Mouse (Mus musculus) midbrain, embryonic 14.5 days (tissue): ENCODE results near the gene Bbs4. TPM values are rescaled to one million over a fixed set of nuclear protein-coding genes. Genes with fewer than 3 reads are reported as not detected.
"Not testable (repeated sequence)": the region's sequence is repeated elsewhere in the genome, so short reads cannot be mapped to it uniquely, and the experiment has no call there.

Experiments used
- ATAC-seq: fragments of 200-750 bp; cut with Nextera tagmentation; 2 replicates; pipeline ENCODE4 v1.8.0; 2017; ENCODE audit warnings: moderate number of reproducible peaks, moderate library complexity; ENCODE audit not compliant: low FRiP score, low TSS enrichment
- DNase-seq: peaks from one replicate; pipeline ENCODE4 v3.0.0-alpha.2; 2015
- H3K27ac ChIP-seq: fragments of 300-500 bp; sonication (generic); replicated peaks from 2 replicates; pipeline ENCODE4 v1.5.1; 2014; ENCODE audit warnings: mild to moderate bottlenecking, low read depth, low read length, moderate library complexity
- H3K27me3 ChIP-seq: fragments of 300-500 bp; sonication (generic); 2 replicates; pipeline ENCODE4 v1.6.1; 2014; ENCODE audit warnings: low read length, control low read depth, mixed read lengths; ENCODE audit not compliant: control insufficient read depth, insufficient read depth
- H3K36me3 ChIP-seq: fragments of 300-500 bp; sonication (generic); 2 replicates; pipeline ENCODE4 v1.6.1; 2014; ENCODE audit warnings: low read length, control low read depth; ENCODE audit not compliant: control insufficient read depth, insufficient read depth
- H3K4me1 ChIP-seq: fragments of 300-500 bp; sonication (generic); 2 replicates; pipeline ENCODE4 v1.6.1; 2014; ENCODE audit warnings: mild to moderate bottlenecking, antibody characterized with exemption, low read length, control low read depth; ENCODE audit not compliant: control insufficient read depth, insufficient read depth
- H3K4me2 ChIP-seq: fragments of 300-500 bp; sonication (generic); 2 replicates; pipeline ENCODE4 v1.6.1; 2014; ENCODE audit warnings: mild to moderate bottlenecking, low read length, moderate library complexity
- H3K4me3 ChIP-seq: fragments of 300-500 bp; sonication (generic); replicated peaks from 2 replicates; pipeline ENCODE4 v1.5.1; 2014; ENCODE audit warnings: low read depth, low read length
- H3K9ac ChIP-seq: fragments of 300-500 bp; sonication (generic); replicated peaks from 2 replicates; pipeline ENCODE4 v1.6.1; 2014; ENCODE audit warnings: mild to moderate bottlenecking, low read length, moderate library complexity
- H3K9me3 ChIP-seq: fragments of 300-500 bp; sonication (generic); 2 replicates; pipeline ENCODE4 v1.6.1; 2016; ENCODE audit warnings: low read length, control low read depth, mixed read lengths; ENCODE audit not compliant: control insufficient read depth
- WGBS: fragments of 180-500 bp; shearing (Covaris S2); extraction: QIAGEN DNeasy Blood & Tissue Kit; methylation state at CpG from one replicate; pipeline ENCODE4 v1.1.7; 2014; 5-methylcytosine and 5-hydroxymethylcytosine counted together
- polyA plus RNA-seq: library from polyadenylated mRNA; unstranded; fragments of >200 nt; fragmentation: Nextera tagmentation; extraction: Ambion mirVana; gene quantifications from 2 replicates; pipeline ENCODE4 v1.2.1, GENCODE M21; 2014

Gene Bbs4
- 40.7 and 53.2 TPM in 2 replicates for polyA plus RNA-seq

- H3K36me3 ChIP-seq, result no peaks in the 10 kb centered on the region
- peak; percentile 93 for DNase-seq
- H3K9ac ChIP-seq, result peak within 1 kb of the TSS; percentile 80
- no peaks in the 10 kb centered on the region for H3K9me3 ChIP-seq
- peaks cover 9% of the 10 kb centered on the region for H3K4me1 ChIP-seq
- H3K4me3 ChIP-seq, result peak within 1 kb of the TSS; percentile 78
- WGBS, result under 1% methylated on average over 32 of the region's 32 CpGs
- peak within 1 kb of the TSS; percentile 88 for H3K27ac ChIP-seq
- no peaks in the 10 kb centered on the region for H3K27me3 ChIP-seq
- ATAC-seq, result peak; percentile 82
- peak within 1 kb of the TSS; percentile 71 for H3K4me2 ChIP-seq
Measured at GRCm38 (mm10) chr9:59353253-59353639, at the start of gene Bbs4. Gene Bbs4 (minus strand): TSS chr9:59353508.

GRCm38 (mm10) chr9:59389086-59389485, 35.8 kb upstream of the Bbs4 start:
- ATAC-seq, result no peak
- 96% methylated on average over 4 of the region's 4 CpGs for WGBS
- Histone ChIP-seq H3K4me2 (no peak overlapping the region), H3K27me3 (no peaks in the 10 kb centered on the region), H3K4me1 (no peaks in the 10 kb centered on the region), H3K9me3 (no peaks in the 10 kb centered on the region), H3K9ac (no peak overlapping the region), H3K27ac (no peak overlapping the region), H3K4me3 (no peak overlapping the region), H3K36me3 (peaks cover 31% of the 10 kb centered on the region)
- DNase-seq, result no peak

GRCm38 (mm10) chr9:59388311-59388710, 35.0 kb upstream of the Bbs4 start:
- Histone ChIP-seq H3K4me2 (no peak overlapping the region), H3K27me3 (no peaks in the 10 kb centered on the region), H3K4me3 (no peak overlapping the region), H3K36me3 (peaks cover 24% of the 10 kb centered on the region), H3K9ac (no peak overlapping the region), H3K27ac (no peak overlapping the region), H3K4me1 (no peaks in the 10 kb centered on the region), H3K9me3 (no peaks in the 10 kb centered on the region)
- DNase-seq (no peak), ATAC-seq (no peak)
- WGBS, result 86% methylated on average over 1 of the region's 1 CpGs

DNA sequence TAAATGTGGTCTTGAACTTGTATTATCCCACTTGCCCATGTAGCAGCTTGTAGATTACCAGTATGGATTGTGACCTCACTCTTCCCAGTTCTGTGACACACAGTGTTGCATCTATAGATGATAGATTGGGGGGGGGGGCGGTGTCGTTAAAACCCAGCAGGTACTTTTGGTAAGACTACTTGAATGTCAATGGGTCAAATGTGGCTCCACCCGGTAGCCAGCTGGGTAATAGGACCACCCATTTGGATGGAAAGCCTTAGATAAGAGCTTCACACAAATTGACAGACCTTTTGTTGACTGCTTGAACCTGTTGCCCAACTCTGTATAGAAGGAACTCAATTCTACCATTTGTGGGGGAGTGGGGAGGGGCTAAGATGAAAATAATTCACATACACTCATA, 34.2 kb upstream of the Bbs4 start:
- Histone ChIP-seq H3K27me3 (no peaks in the 10 kb centered on the region), H3K4me1 (no peaks in the 10 kb centered on the region), H3K27ac (no peak overlapping the region), H3K4me2 (no peak overlapping the region), H3K36me3 (peaks cover 15% of the 10 kb centered on the region), H3K9me3 (no peaks in the 10 kb centered on the region), H3K9ac (no peak overlapping the region), H3K4me3 (no peak overlapping the region)
- 67% methylated on average over 3 of the region's 3 CpGs for WGBS
- no peak for DNase-seq
- ATAC-seq, result no peak

DNA sequence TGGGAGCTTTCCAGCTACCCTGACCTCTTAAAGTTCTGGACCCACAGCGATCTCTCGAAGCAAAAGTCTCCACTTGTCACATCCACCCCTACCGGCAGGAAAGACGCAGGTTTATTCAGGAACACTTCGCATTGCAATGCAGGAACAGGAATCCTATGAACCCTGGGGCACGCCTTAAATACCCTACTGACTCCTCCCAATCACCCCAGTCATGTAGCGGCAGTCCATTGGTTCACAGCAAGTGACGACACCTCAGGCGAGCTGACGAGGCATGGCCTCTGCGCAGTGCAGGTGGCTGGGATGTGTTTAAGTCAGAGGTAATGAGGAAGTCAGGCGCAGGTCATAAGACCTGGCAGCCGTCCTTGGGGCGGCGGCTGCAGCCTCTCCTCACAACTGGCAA, 22.3 kb upstream of the Bbs4 start:
- H3K36me3 ChIP-seq, result no peaks in the 10 kb centered on the region
- H3K9me3 ChIP-seq, result no peaks in the 10 kb centered on the region; the same call in 1 of the 2 replicates
- no peaks in the 10 kb centered on the region for H3K4me1 ChIP-seq
- ATAC-seq, result no peak
- DNase-seq, result no peak
- no peaks in the 10 kb centered on the region for H3K27me3 ChIP-seq
- no peak overlapping the region for H3K9ac ChIP-seq
- H3K4me2 ChIP-seq, result no peak overlapping the region
- 94% methylated on average over 15 of the region's 15 CpGs for WGBS
- no peak overlapping the region for H3K4me3 ChIP-seq
- no peak overlapping the region for H3K27ac ChIP-seq

- H3K36me3 ChIP-seq, result no peaks in the 10 kb centered on the region
- 92% methylated on average over 9 of the region's 9 CpGs for WGBS
- no peaks in the 10 kb centered on the region; the same call in 1 of the 2 replicates for H3K9me3 ChIP-seq
Measured at GRCm38 (mm10) chr9:59369646-59370045, 16.3 kb upstream of the Bbs4 start.

GRCm38 (mm10) chr9:59369220-59369619, 15.9 kb upstream of the Bbs4 start:
- Histone ChIP-seq H3K27me3 (no peaks in the 10 kb centered on the region), H3K36me3 (no peaks in the 10 kb centered on the region), H3K4me3 (no peak overlapping the region), H3K9ac (no peak overlapping the region), H3K4me2 (no peak overlapping the region), H3K4me1 (no peaks in the 10 kb centered on the region), H3K27ac (no peak overlapping the region), H3K9me3 (no peaks in the 10 kb centered on the region; the same call in 1 of the 2 replicates)
- DNase-seq (no peak), ATAC-seq (no peak)
- WGBS, result 84% methylated on average over 5 of the region's 5 CpGs

More at GRCm38 (mm10) chr9:59369646-59370045, 16.3 kb upstream of the Bbs4 start:
- ATAC-seq (no peak), DNase-seq (no peak)
- Histone ChIP-seq H3K27ac (no peak overlapping the region), H3K27me3 (no peaks in the 10 kb centered on the region), H3K9ac (no peak overlapping the region), H3K4me1 (no peaks in the 10 kb centered on the region), H3K4me3 (no peak overlapping the region), H3K4me2 (no peak overlapping the region)

DNA sequence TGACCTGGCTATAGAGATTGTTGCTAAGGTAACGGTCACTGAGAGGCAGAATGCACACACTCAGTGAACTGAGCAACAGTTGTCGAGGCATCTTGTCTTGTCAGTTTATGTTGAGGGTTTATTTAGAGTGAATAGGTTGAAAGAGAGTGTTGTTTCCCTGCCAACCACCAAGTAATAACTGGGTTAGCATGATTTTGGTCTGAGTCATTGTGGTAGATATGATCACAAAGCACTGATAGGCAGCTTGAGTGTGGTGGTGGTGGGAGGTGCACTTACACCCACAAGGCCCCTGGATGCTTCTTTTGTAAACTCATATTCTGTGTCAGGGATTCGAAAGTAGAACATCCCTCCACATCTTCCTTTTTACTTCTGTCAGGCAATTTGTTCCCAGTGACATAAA, 7.2 kb upstream of the Bbs4 start:
- not testable (repeated sequence) for H3K36me3 ChIP-seq, H3K4me3 ChIP-seq, H3K4me1 ChIP-seq, DNase-seq, H3K9me3 ChIP-seq, ATAC-seq, H3K27ac ChIP-seq, H3K4me2 ChIP-seq, H3K9ac ChIP-seq, H3K27me3 ChIP-seq
- 88% methylated on average over 1 of the region's 3 CpGs for WGBS

DNA sequence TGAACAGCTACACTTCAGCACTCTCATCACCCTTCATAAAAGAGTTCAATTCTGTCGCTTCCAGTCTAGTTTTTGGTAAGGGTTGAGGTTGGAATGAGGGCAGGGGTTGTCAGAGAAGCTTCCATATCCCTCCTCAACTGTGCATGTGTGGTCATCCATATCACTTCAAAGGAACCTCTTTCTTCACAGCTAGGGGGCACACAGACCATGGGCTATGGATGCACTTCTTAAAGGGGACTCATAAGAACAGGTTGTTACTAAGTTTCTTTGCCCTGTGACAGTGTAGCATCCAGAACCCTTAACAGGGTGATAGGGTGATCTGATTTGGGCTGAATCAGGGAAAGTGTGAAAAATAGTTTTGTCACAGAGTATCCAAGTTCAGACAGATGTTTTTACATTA, 4.7 kb upstream of the Bbs4 start:
- not testable (repeated sequence) for H3K36me3 ChIP-seq, H3K9ac ChIP-seq, H3K9me3 ChIP-seq, H3K4me3 ChIP-seq, H3K27me3 ChIP-seq, H3K27ac ChIP-seq, H3K4me2 ChIP-seq, ATAC-seq, H3K4me1 ChIP-seq
- WGBS, result 60% methylated on average over 1 of the region's 1 CpGs
- DNase-seq, result peak; percentile 4
